In the genomic region with DNA sequence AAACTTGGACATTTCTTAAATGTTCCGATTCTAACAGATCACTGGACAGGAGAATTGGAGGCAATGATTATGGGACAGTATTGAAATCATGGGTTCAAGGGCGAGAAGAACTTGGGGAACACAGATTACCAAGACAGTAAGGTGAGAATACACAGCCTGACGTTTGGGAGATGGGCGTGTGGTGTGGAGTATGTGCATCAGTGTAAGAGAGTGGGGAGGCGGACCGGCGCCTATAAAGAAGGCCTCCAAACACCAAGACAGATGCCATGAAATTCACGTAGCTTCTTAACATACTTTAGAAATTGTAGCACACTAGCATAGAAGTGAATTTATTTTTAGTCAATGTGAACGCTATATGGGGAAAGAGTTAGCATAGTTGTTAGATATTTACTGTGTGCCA, we compare ENCODE assay signal across 29 mouse cellular contexts.
"Had no signal": no experiment of that assay in that cellular context is flagged by ENCODE, and none has a peak within 500 bp of the region (broad histone marks: within the 10 kb centered on the region; RNA-seq: fewer than 3 reads in every experiment).

No protein-coding gene starts in this region.

- H3K27me3 ChIP-seq: embryonic facial prominence, embryonic 12.5 days; embryonic facial prominence, embryonic 13.5 days; embryonic facial prominence, embryonic 15.5 days; forebrain, embryonic 12.5 days; forebrain, embryonic 13.5 days; forebrain, embryonic 15.5 days; heart, embryonic 12.5 days had no signal

- H3K4me2 ChIP-seq: embryonic facial prominence, embryonic 12.5 days; embryonic facial prominence, embryonic 13.5 days; embryonic facial prominence, embryonic 15.5 days; forebrain, embryonic 12.5 days; forebrain, embryonic 13.5 days; forebrain, embryonic 15.5 days; heart, embryonic 11.5 days; heart, embryonic 12.5 days had no signal

- DNase-seq: cerebellum, adult 2 months; cerebellum, adult 8-10 months; cerebellum, adult 9-10 months; cerebellum, adult 9-11 months; cerebellum, postnatal 10 days; cerebellum, postnatal 14 days; cerebellum, postnatal 25 days; cerebellum, postnatal 36 days; embryo, embryonic 11 days; gastrocnemius, adult 2 months; gastrocnemius, postnatal 10 days; gastrocnemius, postnatal 14 days; gastrocnemius, postnatal 25 days; gastrocnemius, postnatal 36 days; heart, adult 18-20 months had no signal

- H3K36me3 ChIP-seq: embryonic facial prominence, embryonic 10.5 days; embryonic facial prominence, embryonic 12.5 days; embryonic facial prominence, embryonic 13.5 days; embryonic facial prominence, embryonic 15.5 days; forebrain, embryonic 10.5 days; forebrain, embryonic 12.5 days; forebrain, embryonic 15.5 days; heart, embryonic 10.5 days; heart, embryonic 12.5 days had no signal

- H3K27ac ChIP-seq: embryonic facial prominence, embryonic 10.5 days; embryonic facial prominence, embryonic 12.5 days; embryonic facial prominence, embryonic 13.5 days; embryonic facial prominence, embryonic 15.5 days; forebrain, embryonic 10.5 days; forebrain, embryonic 12.5 days; forebrain, embryonic 13.5 days; forebrain, embryonic 15.5 days; gastrocnemius, adult 2 months; heart, embryonic 10.5 days had no signal

- H3K4me1 ChIP-seq: embryonic facial prominence, embryonic 10.5 days; embryonic facial prominence, embryonic 13.5 days; embryonic facial prominence, embryonic 15.5 days; heart, embryonic 10.5 days; heart, embryonic 12.5 days had no signal

- H3K4me3 ChIP-seq: embryonic facial prominence, embryonic 10.5 days; embryonic facial prominence, embryonic 12.5 days; embryonic facial prominence, embryonic 13.5 days; embryonic facial prominence, embryonic 15.5 days; erythroblast, embryonic 14.5 days; forebrain, embryonic 10.5 days; forebrain, embryonic 12.5 days; forebrain, embryonic 13.5 days; forebrain, embryonic 15.5 days; gastrocnemius, adult 2 months; heart, embryonic 10.5 days; heart, embryonic 12.5 days had no signal

- H3K9me3 ChIP-seq: embryonic facial prominence, embryonic 10.5 days; embryonic facial prominence, embryonic 12.5 days; embryonic facial prominence, embryonic 13.5 days; embryonic facial prominence, embryonic 15.5 days; forebrain, embryonic 10.5 days; forebrain, embryonic 12.5 days; forebrain, embryonic 13.5 days; forebrain, embryonic 15.5 days; heart, embryonic 10.5 days; heart, embryonic 12.5 days had no signal

- H3K9ac ChIP-seq: embryonic facial prominence, embryonic 12.5 days; embryonic facial prominence, embryonic 13.5 days; embryonic facial prominence, embryonic 15.5 days; forebrain, embryonic 12.5 days; forebrain, embryonic 13.5 days; forebrain, embryonic 15.5 days; heart, embryonic 12.5 days had no signal

- ATAC-seq: forebrain, embryonic 13.5 days; forebrain, embryonic 14.5 days; forebrain, embryonic 15.5 days; forebrain, embryonic 16.5 days had no signal
